Mouse (Mus musculus) frontal cortex, postnatal 14 days (tissue): ENCODE data around the gene Ipmk.
A peak's percentile ranks its signal among the peaks of the same experiment; 100 is the strongest.

ENCODE experiments used
- DNase-seq, 2 experiments: peaks; one replicate each; pipeline ENCODE4 v3.0.0; 2022; ENCODE audit warnings: low spot score in 2 of 2

The Ipmk gene

DNA sequence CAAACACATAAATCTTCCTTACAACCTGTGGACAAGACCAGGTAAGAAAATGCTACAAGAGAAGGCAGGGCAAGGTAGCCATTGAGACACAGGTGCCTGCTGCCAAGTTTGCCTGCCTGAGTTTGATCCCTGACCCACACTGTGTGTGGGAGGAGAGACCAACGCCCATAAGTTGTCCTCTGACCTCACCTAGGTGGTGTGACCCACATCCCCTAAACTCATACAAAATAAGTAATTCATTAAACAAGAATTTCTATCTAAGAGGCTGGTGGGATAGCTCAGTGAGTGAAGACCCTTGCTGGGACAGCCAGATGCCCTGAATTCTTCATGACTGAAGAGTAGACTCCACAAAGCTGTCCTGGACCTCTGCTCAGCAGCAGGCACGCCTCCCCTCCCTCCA lies 7.4 kb upstream of the Ipmk start:
- DNase-seq, result no peak

DNA sequence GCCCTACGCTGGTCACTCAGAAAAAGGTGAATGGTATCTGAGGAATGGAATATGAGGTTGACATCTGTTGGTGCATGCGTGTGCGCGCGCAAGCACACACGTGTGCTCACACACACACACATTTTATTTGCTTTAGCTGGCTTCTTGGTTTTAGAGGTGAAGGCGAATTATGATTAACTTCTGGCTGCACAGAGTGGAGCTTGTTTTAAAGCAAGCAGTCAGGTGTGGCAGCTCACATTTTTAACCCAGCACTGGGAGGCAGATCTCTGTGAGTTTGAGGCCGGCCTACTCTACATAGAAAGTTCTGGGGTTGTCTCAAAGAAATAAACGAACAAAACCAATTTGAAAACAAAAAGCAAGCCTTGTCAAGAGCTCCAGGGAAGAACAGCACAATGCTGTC lies 6.3 kb upstream of the Ipmk start:
- no peak for DNase-seq

DNA sequence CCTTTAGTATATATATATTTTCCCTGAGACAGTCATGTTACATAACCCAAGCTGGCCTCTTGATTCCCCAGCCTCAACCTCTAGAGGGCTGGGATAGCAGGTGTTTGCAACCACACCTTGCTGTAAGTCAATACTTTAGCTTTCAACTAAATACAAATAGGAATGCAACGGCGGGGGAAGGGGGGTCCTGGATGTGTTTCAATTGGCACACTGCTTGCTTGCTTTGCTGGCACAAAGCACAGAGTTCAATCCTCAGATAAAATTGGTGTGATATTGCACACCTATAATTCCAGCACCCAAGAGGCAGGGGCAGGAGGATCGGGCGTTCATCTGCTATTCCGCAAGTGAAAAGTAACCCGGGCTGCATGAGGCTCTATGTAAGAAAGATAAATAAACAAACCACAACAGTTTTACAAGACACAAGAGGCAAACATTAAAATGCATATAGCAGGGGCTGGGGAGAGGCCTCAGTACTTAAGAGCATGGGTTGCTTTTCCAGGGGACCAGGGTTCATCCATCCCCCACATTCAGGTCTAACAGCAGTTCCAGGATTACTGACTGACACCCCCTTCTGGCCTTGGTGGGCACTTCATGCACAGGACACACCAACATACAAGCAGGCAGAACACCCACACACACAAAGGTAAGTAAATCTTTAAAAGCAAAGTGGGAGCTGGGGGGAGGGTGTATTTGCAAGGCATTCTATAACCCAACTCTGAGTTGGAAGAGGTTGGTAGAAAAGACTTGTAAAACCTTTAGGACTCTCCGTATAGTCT lies 5.3 kb upstream of the Ipmk start:
- DNase-seq, result no peak

DNA sequence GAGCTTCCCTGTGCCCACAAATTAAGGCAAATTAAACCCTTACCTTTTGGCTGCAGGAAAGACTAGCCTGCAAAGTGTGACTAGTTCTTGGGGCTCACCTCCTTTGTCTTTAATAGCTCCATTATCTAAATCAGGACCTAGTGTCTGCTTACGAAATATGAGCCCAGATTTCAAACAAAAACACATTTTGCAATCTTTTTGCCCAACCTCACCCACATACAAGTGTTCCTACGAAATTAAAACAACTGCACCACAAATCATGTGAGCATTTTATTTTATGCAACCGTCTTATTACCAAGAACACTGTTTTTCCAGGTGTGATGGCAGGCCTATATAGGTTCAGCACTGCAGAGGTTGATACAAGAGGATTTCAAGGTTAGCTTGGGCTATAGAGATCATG lies 4.4 kb upstream of the Ipmk start:
- DNase-seq, result no peak

DNA sequence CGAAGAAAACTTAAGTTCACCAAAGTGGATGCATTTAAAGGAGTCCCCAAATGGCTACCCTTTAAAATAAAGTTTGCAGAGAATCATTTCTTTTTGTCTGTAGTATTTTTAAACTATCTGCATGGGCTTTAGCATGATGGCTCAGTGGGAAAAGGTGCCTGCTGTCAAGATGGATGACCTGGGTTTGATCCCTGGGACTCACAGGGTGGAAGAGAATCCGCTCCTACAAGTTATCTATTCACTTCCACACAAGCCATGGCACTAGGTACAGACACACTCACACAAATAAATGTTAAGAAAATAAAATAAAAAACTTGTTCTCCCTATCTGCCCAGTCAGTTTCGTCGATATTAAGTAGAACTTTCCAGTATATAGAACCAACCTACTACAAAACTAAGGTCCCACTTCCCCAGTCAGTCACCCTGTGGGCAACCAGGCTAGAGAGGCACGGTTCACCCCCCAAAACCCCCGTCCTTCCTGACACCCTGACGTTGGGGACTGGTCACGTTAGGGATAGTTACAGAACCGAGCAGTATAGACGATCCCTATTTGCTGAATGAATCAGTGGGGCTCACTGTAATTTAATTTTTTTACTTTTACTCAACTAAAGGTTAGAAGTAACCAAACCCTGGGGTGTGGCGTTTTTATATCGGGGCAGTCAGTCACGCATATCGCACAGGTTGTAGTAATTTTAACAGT lies 3.8 kb upstream of the Ipmk start:
- DNase-seq, result no peak

DNA sequence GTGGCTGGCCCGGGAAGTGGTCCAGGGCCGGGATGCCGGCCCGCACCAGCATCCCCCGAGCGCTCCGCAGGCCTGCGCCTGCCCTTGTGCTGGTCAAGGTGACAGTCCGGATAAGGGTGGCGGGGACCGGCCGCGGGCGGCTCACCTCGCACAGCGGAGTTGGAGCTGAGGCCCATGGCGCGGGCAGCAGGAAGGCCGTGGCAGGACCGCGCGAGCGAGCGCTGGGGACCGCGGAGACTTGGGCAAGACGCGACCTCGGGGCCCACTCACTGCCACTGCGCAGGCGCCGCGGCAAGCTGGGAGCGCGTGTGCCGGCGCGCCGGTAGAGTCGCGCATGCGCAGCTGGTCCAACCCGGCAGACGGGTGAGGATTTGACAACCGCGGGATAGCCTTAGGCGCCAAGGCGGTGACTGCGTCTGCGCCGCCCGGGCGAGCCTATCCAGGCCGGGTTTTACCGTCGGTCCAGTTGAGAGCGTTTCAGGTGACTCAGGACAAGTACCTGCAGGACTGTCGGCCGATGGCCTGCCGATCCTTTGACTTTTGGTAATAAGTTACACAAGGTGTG lies 2.9 kb upstream of the Ipmk start, which contains the start of gene Cisd1:
TSS of gene Cisd1 (minus strand) at position 376 of the 565 bp plus-strand sequence.
- DNase-seq, result peak; percentile 90

DNA sequence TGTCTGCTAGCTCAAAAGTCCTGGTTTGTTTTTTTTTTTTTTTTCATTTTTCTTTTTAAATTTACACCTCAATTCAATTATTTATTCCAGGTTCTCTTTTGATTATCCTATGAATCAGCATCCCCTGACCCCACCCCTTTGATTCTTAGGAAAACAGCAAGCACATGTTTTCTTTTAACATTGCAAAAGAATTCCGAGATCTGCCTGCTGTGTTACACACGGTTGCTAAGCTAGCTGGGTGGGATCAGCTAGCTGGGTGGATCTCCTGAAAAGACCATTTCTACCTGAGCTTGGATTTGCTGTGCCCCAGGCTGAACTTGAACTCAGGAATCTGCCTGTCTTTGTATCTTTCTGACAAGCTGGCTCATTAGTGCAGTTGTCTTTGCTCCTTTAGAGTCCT lies 1.5 kb upstream of the Ipmk start:
- DNase-seq, result no peak

DNA sequence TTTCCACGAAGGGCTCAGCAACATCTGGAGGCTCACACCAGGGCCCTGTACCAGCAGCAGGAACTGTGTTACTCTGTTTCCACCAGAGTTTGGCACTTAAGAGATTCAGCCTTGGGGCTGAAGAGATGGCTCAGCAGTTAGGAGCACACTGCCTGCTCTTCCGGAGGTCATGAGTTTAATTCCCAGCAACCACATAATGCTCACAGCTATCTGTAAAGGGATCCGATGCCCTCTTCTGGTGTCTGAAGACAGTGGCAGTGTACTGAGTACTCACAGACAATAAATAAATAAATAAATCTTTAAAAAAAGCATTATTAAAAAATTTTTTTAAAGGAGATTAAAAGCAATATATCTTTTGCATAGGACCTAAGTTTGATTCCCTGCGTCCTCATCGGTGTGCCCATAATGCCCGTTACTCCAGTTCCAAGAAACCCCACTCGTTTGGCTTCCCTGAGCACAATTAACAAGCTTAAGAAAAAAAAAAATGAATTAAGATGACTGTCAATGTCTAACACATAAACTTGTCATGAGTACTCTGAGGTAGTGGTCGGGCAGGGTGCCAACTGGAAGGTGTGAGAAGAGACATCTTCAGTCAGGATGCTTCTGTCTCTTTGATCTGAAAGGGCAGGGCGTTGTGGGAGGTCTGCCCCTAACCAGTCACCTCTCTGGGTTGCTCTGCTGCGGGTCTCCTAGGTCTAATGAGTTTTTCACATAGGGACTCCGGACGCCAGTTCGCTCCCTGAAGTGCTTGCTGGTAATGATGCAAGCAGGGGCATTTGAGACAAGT lies 648 bp upstream of the Ipmk start:
- no peak for DNase-seq

DNA sequence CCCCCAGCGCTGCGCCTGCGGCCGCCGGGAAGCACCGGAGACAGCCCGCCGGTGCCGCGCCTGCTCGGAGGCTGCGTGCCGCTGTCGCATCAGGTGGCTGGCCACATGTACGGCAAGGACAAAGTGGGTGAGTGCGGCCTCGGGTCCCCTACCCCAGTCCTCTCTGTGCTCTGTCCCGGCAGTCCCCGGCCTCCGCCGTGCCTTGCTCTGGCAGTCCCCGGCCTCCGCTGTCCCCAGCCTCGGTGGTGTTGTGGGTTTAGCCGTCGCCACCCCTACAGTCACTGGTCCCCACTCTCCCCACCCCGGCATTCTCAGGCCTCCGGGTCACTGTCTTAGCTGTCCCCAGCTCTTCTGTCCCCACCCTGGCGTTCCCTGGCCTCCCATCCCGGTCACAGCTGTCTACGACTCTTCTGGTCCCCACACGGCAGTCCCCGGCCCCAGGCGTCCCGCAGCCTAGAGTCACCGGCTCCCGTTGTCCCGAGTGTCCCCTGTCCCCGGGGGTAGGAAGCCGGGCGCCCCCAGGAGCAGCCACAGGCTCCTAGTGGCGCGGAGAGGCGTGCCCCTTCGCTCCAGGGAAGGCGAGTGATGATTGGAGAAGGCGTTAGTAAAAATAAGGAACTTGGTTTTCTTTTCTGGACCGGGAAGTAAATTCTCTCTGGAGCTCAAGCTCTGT lies 537 bp downstream of the Ipmk start:
- peak; percentile 30 to 39 for DNase-seq

DNA sequence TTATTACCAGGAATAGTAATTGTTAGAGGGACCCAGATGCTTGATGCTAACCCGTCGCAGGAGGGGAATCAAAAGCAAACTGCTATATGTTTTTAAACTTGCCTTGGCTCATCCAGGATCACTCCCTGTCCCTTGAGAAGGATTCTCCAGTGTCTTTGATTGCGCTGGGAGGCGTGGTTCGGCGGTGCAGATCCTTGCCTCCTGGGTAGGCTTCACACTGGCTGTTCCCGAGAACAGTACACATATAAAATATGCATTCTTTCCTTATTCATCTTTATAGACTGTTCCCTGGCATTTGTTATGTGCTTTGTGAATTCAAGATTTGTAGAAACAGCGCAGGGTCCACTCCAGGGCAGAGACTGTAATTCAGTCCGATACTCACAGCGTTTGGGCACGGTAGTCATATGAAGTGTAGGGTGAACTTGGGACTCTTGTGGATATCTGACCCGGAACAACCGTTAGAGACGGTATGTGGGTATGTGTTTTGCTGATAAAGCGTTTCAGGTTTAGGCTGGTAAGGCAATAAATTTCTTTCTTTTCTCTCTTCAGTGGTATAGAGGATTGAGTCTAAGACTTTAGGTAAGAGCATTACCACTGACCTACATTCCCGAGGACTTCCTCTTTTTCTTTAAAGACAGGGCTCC lies 1.2 kb downstream of the Ipmk start:
- no peak for DNase-seq

DNA sequence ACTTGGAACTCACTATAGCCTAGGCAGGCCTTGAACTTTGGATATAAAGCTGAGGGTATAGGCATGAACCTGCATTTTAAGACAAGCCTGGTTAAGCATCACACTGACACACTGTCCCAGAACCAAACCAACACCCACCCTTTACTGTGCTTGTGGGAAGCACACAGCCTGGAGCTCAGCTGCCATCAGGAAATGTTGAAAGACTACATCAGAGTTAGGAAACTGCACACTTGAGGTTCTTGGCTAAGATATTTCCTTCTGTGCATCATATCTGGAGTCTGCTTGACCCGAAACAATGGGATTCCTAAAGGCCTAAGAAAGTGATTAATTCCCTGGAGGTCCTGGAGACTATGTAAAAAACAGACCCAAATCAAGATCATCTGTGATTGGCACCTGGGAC lies 1.7 kb downstream of the Ipmk start:
- DNase-seq, result no peak

DNA sequence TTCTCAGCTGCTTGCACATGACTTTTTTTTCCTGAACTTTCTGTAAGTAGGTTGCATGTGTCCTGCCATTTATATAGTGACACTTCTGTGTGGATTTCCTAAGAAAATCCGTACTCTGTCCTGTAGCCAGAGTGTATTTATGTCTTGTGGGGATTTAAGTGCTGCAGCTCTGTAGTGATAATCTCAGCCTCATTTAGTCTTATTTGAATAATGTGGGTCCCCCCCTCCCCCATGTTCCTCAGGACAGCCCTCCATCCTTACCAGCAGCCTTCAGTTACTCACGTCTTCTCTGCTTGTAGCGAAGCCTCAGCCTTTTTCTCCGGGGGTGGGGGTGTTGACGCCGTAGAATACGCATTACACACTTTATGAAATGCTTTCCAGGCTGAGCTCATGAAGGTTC lies 3.7 kb downstream of the Ipmk start:
- DNase-seq, result no peak

DNA sequence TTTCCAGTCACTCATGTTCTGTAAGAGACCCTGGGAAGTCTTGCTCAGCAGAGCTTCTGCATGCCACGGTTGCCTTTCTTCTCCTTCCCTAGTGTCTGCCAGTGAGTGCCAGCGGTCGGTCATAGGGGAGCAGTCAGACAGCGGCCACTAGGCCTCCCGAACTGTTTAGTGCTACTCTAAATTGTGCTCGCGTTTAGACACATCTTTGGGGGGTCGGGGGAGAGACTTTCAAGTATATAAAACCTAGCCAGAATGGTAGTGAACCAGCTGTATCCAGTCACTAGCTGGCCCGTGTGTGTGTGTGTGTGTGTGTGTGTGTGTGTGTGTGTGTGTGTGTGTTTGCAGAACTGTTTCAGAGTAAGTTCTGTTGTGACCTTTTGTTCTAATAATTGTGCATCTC lies 6.3 kb downstream of the Ipmk start:
- no peak for DNase-seq

DNA sequence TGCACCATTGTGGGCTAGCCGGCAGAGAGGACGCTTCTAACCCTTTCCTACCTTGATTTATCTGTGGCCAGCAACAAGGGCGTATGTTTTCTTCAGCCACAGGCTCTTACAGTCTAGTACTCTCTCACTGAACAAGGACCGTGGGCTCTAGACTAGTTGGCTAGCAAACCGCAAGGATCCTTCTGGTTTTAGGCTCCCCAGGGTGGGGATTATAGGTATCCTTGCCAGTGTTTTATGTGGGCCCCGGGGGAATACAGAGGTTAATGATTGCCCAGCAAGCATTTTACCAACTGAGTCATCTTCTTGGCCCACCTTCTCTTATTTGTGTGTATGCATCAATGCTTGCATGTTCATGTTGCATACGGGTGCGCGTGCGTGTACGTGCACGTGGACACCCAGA lies 7.4 kb downstream of the Ipmk start:
- DNase-seq, result no peak

DNA sequence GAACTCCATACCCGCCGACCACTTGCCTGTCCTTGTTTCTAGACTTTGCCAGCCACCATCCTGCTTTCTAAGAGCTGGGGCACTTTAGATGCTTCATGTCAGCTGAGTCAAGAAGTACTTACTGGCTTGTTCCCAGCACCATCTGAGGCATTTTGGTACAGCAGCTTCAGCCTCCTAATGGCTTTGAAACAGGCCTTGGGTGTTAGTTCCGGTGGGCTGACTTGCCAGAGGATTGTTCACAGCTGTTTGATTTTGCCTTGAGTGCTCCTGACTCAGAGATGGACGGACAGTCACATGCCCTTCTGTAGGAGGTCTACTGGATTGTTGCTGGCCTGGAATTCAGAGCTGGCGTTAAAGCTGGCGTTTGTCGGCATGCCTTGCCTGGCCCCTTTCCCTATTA lies 13.5 kb downstream of the Ipmk start:
- no peak for DNase-seq

DNA sequence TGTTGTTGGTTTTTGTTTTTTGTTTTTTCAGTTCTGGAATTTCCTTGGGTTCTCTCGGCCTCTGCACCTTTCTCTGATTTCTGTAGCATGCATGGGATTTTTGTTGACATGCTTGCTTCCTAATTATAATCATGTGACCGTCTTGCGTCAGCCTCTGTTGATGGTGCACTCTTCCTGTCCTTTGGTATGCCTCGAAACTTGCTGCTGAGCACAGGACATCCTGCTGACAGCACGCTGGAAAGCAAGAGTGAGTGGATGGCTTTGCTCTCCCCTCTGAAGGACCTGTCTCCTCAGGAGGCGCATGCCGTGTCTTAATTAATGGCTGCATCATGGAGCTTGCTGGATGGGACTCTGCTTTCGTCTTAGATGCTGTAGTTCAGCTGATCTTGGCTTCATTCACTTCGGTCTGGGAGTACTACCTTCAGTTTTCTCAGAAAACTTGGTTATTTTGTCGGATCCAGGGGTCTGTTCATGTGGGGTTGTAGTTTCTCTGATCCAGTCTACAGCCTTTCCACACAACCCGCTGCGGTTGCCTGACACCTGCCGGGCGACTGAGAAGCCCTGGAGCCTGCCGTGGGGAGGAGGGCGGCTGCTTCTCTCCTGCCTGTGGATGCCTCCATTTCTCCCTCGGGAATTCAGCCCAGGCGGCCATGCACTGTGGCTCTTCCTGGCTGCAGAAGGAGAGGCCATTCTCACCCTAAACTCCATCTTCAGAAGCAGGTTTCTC lies 14.4 kb downstream of the Ipmk start:
- no peak for DNase-seq

DNA sequence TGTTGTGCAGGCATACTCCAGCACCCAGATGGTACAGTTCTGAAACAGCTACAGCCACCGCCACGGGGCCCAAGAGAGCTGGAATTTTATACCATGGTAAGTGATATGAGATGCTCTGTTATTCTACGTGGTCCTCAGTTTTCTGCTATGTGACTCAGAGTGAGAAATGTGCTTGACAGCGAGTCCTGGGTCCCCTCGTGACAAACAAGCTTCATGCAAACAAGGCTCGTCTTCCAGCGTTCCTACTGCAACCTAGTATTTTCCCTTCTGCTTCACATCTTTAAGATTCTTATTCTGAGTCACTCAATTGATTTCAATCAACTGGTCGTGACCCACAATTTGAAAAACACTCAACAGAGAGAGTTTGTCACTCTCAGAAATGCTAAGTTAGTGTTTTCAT lies 15.9 kb downstream of the Ipmk start:
- no peak for DNase-seq

DNA sequence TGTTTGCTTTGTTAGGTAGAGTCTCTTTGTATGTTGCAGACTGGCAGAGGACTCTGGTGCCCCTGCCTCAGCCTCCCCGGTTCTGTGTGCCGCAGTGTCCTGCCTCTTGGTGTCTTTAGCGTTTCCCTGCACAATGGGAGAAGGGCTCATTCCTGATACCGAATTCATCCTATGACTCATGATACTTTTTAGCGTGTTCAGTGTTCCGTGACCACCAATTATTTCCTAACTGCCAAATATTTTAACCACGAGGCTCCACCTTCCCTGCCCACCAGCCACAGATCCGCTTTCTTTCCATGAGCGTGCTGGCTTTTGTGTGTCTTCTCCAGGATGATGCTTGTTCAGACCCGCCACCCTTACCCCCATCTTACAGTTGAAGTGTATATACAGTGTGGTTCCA lies 16.3 kb downstream of the Ipmk start:
- no peak for DNase-seq

DNA sequence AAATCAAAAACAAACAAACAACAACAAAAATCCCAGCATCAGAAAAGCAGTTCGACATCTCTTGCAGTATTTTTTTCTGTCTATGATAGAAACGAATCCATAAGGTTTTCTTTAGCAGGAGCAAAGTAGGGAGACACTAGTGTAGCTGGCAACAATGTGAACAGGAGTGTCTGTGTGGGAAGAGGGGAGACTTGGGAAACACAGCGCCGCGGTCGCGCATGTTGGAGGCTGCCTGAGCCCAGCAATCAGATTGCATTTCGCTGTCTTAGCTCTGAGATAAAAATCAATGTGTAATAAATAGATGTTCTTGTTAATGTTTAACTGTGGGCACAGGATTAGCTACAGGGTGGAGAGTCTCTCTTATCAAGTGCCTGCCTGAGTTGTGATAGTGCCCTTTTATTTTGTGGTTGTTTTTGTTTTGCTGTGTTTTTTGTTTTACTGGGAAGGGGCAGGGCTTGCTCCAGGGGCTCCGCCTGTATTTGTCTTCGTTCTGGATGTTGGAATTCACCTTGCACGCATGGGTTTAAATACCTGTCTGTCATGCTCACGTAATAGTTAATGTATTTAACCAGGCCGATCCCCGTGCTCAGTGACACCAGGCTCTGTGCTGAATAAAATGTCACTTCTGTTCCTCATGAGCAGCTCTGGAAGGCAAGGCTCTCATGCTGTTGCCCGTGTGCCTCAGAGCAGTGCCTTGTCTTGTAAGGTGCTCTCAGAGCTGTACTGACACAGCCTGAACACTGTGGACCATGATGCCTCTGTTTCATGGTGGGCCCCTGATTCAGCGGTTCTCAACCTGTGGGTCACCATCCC lies 20.8 kb downstream of the Ipmk start:
- DNase-seq, result no peak

DNA sequence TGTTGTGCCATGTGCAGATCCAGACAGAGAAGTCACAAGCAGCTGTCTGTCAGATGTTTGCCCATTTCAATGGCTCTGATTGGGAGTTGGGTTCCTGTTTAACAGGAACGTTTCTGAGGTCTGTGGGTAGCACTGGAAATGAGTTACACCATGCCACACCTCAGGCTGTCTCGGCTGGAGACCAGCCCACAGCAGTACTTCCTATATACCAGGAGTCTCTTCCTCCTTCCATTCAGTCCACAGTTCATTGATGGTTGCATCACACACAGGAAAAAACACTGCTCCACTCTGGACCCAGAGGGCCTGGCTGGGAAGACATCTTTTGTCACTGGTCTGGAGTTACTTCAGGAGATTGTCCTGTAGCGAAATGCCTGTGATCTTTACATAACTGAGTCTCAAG lies 21.9 kb downstream of the Ipmk start:
- no peak for DNase-seq
